Mouse (Mus musculus): ENCODE data around the gene Ccn1.

DNA sequence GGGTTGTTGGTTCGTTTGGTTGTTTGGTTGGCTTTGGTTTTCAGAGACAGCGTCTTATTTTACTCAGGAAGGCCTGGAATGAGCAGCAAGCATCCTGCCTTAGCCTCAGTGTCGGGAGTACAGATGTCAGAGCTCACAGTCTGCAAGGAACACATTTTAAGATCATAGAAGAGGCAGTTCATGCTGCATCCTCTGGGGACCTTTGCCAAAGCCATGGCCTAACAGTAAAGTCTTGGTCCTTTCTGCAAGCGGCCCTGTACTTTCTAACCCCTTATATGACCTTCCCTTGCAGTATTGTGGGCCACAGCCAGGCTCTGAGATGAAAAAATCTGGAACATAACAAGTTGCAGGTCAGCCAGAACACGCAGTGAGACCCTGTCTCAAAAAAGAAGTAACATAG, 38.1 kb upstream of the Ccn1 start:
- no peak for TF ChIP-seq CTCF (IDR thresholded peaks at IDR 0.05; ENCODE audit: borderline replicate concordance, insufficient read depth, low read depth, low read length)
- TF ChIP-seq POLR2A (IDR thresholded peaks at IDR 0.05; ENCODE audit: borderline replicate concordance, insufficient read depth, low read length) = no peak

Measured in cerebellum, adult 2 months (tissue).